Mouse (Mus musculus) layer of hippocampus, postnatal 25 days (tissue): Measurements from ENCODE around the gene Cadm2. TPM values are rescaled to one million over a fixed set of nuclear protein-coding genes. Genes with fewer than 3 reads are reported as not detected.
A peak's percentile ranks its signal among the peaks of the same experiment; 100 is the strongest.

ENCODE experiments used
- DNase-seq, 2 experiments: peaks; one replicate each; pipeline ENCODE4 v3.0.0; 2022; ENCODE audit warnings: mixed read lengths in 2 of 2, low spot score in 1 of 2; ENCODE audit errors: extremely low spot score in 1 of 2
- total RNA-seq, 2 experiments: library from RNA; stranded (reverse); gene quantifications; 2 replicates each; pipeline ENCODE4 v1.2.3; 2021

Gene Cadm2
- total RNA-seq, result 100 to 1,000 TPM; 228 to 239 TPM

DNA sequence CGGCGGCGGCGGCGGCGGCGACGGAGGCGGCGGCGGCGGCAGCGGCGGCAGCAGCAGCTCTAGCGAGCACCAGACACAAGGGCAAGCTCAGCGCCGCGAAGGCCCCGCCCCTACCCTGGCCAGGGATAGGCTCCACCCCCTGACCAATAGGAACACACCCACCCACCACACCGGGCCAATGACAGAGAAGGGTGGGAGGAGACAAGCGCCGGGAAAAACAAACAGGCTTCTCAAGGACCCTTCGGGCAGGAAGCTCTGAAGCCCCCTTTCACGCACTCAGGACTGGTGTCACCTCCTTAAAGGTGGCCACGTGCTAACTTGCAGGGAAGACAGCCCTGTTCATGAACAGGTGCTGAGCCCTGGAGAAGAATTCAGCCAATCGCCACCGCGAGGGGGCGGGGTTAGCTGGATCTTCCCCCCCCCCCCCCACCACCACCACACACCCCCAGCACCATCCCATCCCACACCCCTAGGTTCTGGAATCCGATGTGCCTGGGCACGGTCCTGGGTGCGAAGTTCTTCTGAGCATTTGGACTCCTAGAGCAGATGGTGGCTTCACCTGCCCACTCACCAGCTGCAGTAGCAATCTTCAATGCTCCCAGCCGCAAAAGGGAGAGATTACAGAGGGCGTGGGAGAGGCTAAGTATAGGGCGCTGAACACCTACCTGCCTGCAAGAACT lies at the start of gene Cadm2:
Gene Cadm2 (minus strand): TSS at position 83 of the 680 bp plus-strand sequence.
- peak; percentile 80 to 86 for DNase-seq

DNA sequence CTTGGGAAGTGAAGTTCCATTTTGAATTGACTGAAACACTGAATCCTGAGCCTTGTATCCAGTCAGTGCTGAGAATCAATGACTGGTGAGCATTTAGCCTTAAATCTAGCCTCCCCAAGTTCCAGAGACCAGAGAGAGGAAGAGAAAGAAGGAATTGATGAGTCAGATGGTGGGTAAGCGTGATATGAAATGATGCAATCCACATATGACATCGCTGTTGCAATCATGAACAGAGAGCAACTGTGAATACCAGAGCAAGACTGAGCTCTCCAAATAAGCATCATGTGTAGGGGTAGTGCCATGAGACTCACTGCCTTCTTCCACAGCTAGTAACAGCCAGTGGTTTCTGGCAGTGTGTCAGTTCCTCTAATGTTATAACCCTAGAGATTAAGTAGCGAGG lies 26.2 kb upstream of the Cadm2 start:
- DNase-seq, result no peak

DNA sequence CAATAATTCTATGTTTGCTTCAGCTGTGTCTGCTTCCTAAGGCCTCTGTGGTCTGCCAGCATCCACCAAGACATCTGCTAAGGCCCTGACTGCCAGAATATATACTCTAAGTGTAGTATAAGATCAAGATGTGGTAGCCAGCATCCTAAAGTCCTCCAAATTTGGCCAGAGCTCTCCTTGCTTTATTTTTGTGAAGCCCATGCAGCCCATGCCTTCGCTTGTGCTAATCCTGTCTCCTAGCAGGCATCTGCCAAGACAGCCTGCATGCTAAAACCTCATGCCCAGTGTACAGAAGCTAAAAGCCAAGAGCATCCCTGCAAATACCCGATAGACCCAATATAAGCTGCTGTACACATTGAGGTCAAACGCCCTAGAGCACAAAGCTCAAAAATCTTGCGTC lies 22.9 kb upstream of the Cadm2 start:
- peak in 1 of 2 experiments; percentile 10 for DNase-seq

- DNase-seq, result peak; percentile 73 to 84
Measured at GRCm38 (mm10) chr16:67619906-67620781, 564 bp downstream of the Cadm2 start.

GRCm38 (mm10) chr16:67619416-67619815 lies 1.3 kb downstream of the Cadm2 start:
- DNase-seq, result peak in 1 of 2 experiments; percentile 30

DNA sequence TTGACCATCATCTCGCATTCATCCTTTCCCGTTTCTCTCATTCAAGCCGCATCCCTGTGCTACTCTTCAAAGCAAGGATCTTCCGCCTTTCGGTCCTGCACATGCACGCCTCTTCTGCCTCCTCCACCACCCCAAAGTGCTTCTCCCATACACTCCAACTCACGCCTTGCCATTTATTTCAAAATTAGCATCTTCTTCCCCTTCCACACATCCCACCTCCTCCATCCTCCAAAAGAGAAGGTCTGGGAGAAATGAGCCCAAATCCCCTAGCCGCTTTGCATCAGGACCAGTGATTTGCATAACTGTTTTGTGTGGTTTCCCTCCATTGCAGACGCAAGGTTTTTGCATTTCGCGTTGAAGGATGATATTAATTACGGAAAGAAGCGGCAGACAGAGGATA lies 1.9 kb downstream of the Cadm2 start:
- DNase-seq, result no peak

DNA sequence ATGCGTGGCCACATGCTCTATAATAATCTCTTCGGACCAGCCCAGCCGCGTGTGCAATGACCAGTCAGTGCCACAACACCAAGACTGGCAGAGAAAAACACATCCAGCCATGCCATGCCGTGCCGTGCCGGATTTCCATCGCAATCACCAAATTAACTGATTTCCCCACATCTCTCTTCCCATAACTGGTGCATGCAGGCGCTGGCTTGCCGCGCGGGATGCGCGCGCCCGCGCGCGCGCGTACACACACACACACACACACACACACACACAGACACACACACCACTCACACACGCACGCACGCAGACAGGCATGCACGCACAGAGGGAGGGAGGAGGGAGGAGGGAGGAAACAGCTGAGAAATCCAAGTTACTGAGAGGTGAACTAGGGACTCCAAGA lies 2.9 kb downstream of the Cadm2 start:
- peak; percentile 57 to 67 for DNase-seq

GRCm38 (mm10) chr16:67617256-67617655 lies 3.5 kb downstream of the Cadm2 start:
- no peak for DNase-seq

DNA sequence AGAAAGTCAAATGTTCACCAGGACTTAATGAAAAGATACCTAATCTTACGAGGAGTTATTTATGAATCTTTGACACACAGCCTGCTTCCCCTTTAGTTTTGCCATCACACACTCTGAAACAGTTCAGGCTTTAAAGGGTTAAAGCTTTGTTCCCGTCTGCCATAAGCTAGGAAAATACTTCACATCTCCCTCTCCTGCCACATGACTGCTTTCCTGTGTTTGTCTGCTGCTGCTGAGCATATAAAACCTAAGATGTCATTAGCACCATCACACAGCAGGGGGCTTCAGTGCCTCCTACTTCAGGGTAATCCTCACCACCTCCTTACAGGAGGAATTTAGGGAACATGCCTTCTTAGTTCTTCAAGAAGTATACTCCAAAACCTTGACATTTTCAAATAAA lies 6.8 kb downstream of the Cadm2 start:
- no peak for DNase-seq

GRCm38 (mm10) chr16:67610904-67611681 lies 9.6 kb downstream of the Cadm2 start:
- no peak for DNase-seq

DNA sequence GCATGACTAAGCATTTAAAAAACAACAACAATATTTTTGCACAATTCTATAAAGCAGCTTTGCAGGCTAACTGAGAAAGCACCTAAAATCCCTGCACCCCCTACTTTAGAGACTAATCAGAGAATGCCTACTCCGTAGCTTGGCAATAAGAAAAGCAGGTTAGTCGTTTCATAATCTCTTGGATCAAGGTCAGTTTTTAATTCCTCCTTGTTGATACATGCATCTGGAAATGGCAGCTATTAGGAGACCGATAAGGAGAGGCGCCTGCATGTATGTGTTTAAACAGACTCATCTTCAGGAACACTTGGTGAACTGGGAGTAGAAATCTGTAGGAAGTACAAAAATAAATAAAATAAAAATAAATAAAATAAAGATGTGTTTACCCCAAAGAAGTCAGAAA lies 11.6 kb downstream of the Cadm2 start:
- no peak for DNase-seq

GRCm38 (mm10) chr16:67608499-67608898 lies 12.2 kb downstream of the Cadm2 start:
- no peak for DNase-seq

DNA sequence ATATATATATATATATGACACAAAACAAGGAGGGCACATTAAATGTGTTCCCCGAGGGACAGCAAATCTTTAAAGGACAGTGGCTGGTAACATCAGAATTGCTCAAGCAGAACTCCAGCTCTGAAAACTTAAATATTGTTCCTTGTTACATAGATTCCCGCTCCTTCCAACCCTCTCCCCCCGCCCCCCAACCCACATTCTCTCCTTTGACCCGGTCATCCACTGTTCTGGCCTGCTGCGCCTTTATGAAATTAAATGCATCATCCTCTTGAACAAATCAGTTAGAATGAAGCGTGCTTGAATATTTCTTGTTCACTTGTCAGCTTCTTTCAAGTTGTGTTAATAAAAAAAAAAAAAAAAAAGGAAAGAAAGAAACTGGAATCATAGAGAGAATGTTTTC lies 15.0 kb downstream of the Cadm2 start:
- DNase-seq, result no peak

DNA sequence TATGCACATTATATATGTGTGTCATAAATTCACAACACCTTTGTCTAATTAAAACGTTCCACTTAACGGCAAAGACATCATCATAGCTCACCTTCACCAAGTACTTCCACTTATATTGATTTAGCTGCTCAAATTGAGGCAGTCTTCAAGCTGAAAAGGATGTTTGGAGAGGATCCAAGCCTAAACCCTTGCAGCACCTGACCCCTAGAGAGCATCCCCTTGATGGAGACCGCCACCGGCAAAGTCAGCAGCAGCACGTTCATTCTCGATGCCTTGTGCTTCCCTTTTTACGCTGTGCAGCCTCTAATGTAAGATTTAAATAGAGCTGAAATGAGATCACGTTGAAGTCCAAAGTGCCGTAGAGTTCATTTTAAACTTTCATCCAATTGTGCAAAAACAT lies 20.7 kb downstream of the Cadm2 start:
- DNase-seq, result no peak

GRCm38 (mm10) chr16:67598841-67599240 lies 21.9 kb downstream of the Cadm2 start:
- DNase-seq, result no peak

DNA sequence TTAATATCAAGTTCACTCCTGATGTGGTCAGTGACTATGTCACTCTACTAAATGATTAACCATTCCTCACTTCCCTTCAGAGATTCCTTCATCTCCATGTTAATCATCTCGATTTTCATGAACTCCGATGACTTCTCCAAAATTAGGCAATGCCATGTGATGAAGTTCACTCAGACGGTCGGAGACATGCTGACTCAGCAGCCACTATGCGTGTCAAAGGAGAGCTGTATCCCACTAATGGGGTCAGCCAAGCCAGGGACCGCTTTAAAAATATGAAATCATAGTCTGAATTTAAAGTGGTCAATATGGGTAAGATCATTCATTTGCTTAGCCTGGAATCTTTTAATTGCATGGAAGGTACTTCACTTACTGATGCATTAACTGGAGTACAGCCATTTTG lies 29.7 kb downstream of the Cadm2 start:
- DNase-seq, result no peak

- no peak for DNase-seq
Measured at GRCm38 (mm10) chr16:67578842-67579517, 41.7 kb downstream of the Cadm2 start.

- DNase-seq, result no peak
Measured at GRCm38 (mm10) chr16:67575557-67575956, 45.2 kb downstream of the Cadm2 start.

- no peak for DNase-seq
Measured at GRCm38 (mm10) chr16:67526992-67527391, 93.7 kb downstream of the Cadm2 start.

GRCm38 (mm10) chr16:67524878-67525277 lies 95.8 kb downstream of the Cadm2 start:
- no peak for DNase-seq
